Comparison of ENCODE assay signal across 12 mouse cellular contexts in the genomic region with DNA sequence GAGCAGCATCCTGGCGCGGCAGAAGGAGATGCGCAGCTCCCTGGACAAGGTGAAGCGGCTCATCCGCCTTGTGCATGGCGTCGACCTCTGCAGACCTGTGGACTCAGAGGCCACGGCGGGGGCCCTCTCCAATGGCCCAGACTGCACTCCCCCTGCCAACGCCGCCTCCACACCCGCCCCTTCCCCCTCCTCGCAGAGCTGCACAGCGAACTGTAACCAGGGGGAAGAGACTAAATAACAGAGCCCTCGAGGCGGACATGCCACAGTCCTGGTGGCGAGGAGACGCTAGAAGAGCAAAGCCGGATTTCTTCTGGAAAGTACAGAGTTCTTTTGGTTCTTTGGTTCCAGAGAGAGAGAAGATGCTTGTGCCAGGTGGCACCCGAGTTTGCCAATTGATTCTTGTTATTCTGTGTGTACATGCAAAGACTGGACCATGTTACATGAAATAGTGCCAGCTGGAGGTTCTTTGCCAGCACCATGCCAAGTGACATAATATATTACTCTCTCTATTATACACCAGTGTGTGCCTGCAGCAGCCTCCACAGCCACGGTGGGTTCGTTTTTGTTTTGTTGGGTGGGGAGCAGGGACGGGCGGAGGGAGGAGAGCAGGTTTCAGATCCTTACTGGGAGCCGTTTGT. TPM values are rescaled to one million over a fixed set of nuclear protein-coding genes. Genes with fewer than 3 reads are reported as not detected.
A peak's percentile ranks its signal among the peaks of the same experiment; 100 is the strongest.
DNase-seq lines count a peak whose midpoint lies in the region; ATAC-seq and TF ChIP-seq lines count a peak whose summit lies in the region.
"Had no signal": no experiment of that assay in that cellular context is flagged by ENCODE, and none has a peak within 500 bp of the region (broad histone marks: within the 10 kb centered on the region; RNA-seq: fewer than 3 reads in every experiment).

No protein-coding gene starts in this region.

- peaks cover 74% of the 10 kb centered on the region for H3K36me3 ChIP-seq in hindbrain, embryonic 13.5 days
- peaks cover 94% of the 10 kb centered on the region for H3K36me3 ChIP-seq in hindbrain, embryonic 10.5 days
- H3K36me3 ChIP-seq in liver, adult 2 months (ENCODE audit: control insufficient read depth, insufficient read depth, low read length): peaks cover 13% of the 10 kb centered on the region
- peaks cover 38% of the 10 kb centered on the region for H3K36me3 ChIP-seq in liver, postnatal 0 days (replicated peaks; ENCODE audit: insufficient read depth, low read length)
- peaks cover 12% of the 10 kb centered on the region; the same call in 1 of the 2 replicates for H3K36me3 ChIP-seq in intestine, embryonic 16.5 days (ENCODE audit: control insufficient read depth, insufficient read depth, low read length)

- no peak for ATAC-seq in hindbrain, embryonic 13.5 days (ENCODE audit: low FRiP score)
- no peak for ATAC-seq in liver, postnatal 0 days
- 0 out of 2 replicates have a peak, but pooled peaks have one; percentile 26 for ATAC-seq in intestine, embryonic 16.5 days
- ATAC-seq in megakaryocyte, adult 5-6 weeks (ENCODE audit: poor library complexity, severe bottlenecking): no peak

- H3K9me3 ChIP-seq in hindbrain, embryonic 13.5 days: no peaks in the 10 kb centered on the region
- H3K9me3 ChIP-seq in hindbrain, embryonic 10.5 days: no peaks in the 10 kb centered on the region
- H3K9me3 ChIP-seq in liver, postnatal 0 days (ENCODE audit: low read length): no peaks in the 10 kb centered on the region
- H3K9me3 ChIP-seq in intestine, embryonic 16.5 days (ENCODE audit: control insufficient read depth, low read length): no peaks in the 10 kb centered on the region
- H3K9me3 ChIP-seq: megakaryocyte, embryonic 14.5 days had no signal

- 62% methylated on average over 25 of the region's 25 CpGs for WGBS in hindbrain, embryonic 13.5 days
- WGBS in hindbrain, embryonic 10.5 days: 63% methylated on average over 25 of the region's 25 CpGs
- 74% methylated on average over 25 of the region's 25 CpGs for WGBS in liver, adult 2 months
- WGBS in liver, postnatal 0 days (ENCODE audit: insufficient replicate concordance): 78% methylated on average over 23 of the region's 25 CpGs
- 73% methylated on average over 24 of the region's 25 CpGs for WGBS in intestine, embryonic 16.5 days

- no peak for DNase-seq in hindbrain, embryonic 10.5 days (ENCODE audit: low spot score)
- DNase-seq in liver, adult 2 months (ENCODE audit: extremely low read depth, low read depth, low spot score): peak; percentile 60
- no peak for DNase-seq in liver, postnatal 0 days
- peak; percentile 66 to 69 for DNase-seq in cerebellum, postnatal 14 days
- DNase-seq in B cell, adult 2 months: no peak
- DNase-seq: gastrocnemius, postnatal 36 days; lung, adult 2 months; right cerebral cortex, adult 18-20 months had no signal

- no peak overlapping the region for H3K4me3 ChIP-seq in hindbrain, embryonic 13.5 days
- H3K4me3 ChIP-seq in hindbrain, embryonic 10.5 days: no peak overlapping the region
- H3K4me3 ChIP-seq in liver, adult 2 months (ENCODE audit: insufficient read depth, low read depth, low read length): no peak overlapping the region
- no peak overlapping the region for H3K4me3 ChIP-seq in liver, postnatal 0 days (ENCODE audit: low read depth, low read length)
- no peak overlapping the region for H3K4me3 ChIP-seq in intestine, embryonic 16.5 days (ENCODE audit: low read length)
- H3K4me3 ChIP-seq: megakaryocyte, embryonic 14.5 days had no signal

- no peak overlapping the region for H3K4me2 ChIP-seq in hindbrain, embryonic 13.5 days
- no peak overlapping the region for H3K4me2 ChIP-seq in liver, postnatal 0 days (ENCODE audit: low read depth, low read length)
- H3K4me2 ChIP-seq in intestine, embryonic 16.5 days (ENCODE audit: low read depth, low read length): no peak overlapping the region

- H3K27me3 ChIP-seq in hindbrain, embryonic 13.5 days: no peaks in the 10 kb centered on the region
- no peaks in the 10 kb centered on the region for H3K27me3 ChIP-seq in hindbrain, embryonic 10.5 days (ENCODE audit: insufficient read depth, poor library complexity, severe bottlenecking)
- no peaks in the 10 kb centered on the region for H3K27me3 ChIP-seq in liver, adult 2 months (ENCODE audit: control insufficient read depth, insufficient read depth, low read length)
- H3K27me3 ChIP-seq in liver, postnatal 0 days (ENCODE audit: insufficient read depth, low read length): no peaks in the 10 kb centered on the region
- H3K27me3 ChIP-seq in intestine, embryonic 16.5 days (replicated peaks; ENCODE audit: control insufficient read depth, insufficient read depth, low read length): no peaks in the 10 kb centered on the region
- H3K27me3 ChIP-seq: megakaryocyte, embryonic 14.5 days had no signal

- TF ChIP-seq CTCF in liver, adult 2 months (IDR thresholded peaks at IDR 0.05; ENCODE audit: low read depth, low read length): no peak
- no peak for TF ChIP-seq CTCF in liver, postnatal 0 days (IDR thresholded peaks at IDR 0.05; ENCODE audit: low read depth)

- peak overlapping the region; percentile 12 for H3K27ac ChIP-seq in hindbrain, embryonic 13.5 days
- H3K27ac ChIP-seq in hindbrain, embryonic 10.5 days: no peak overlapping the region
- no peak overlapping the region for H3K27ac ChIP-seq in liver, adult 2 months (replicated peaks; ENCODE audit: insufficient read depth, low read depth, low read length)
- no peak overlapping the region for H3K27ac ChIP-seq in liver, postnatal 0 days (ENCODE audit: low read depth)
- peak overlapping the region; percentile 41; the same call in 1 of the 2 replicates for H3K27ac ChIP-seq in intestine, embryonic 16.5 days (ENCODE audit: low read length)

- no peaks in the 10 kb centered on the region for H3K79me2 ChIP-seq in liver, adult 2 months (ENCODE audit: control insufficient read depth, insufficient read depth, low read length)

- TF ChIP-seq POLR2A in liver, adult 2 months (IDR thresholded peaks at IDR 0.05; ENCODE audit: extremely low read depth, insufficient read depth, low read length): no peak

- peaks cover 8% of the 10 kb centered on the region; the same call in 1 of the 2 replicates for H3K4me1 ChIP-seq in hindbrain, embryonic 13.5 days (replicated peaks)
- peaks cover 12% of the 10 kb centered on the region for H3K4me1 ChIP-seq in hindbrain, embryonic 10.5 days (replicated peaks)
- H3K4me1 ChIP-seq in liver, adult 2 months (ENCODE audit: control insufficient read depth, insufficient read depth, low read length): no peaks in the 10 kb centered on the region
- H3K4me1 ChIP-seq in liver, postnatal 0 days (ENCODE audit: insufficient read depth): no peaks in the 10 kb centered on the region
- H3K4me1 ChIP-seq in intestine, embryonic 16.5 days (ENCODE audit: control insufficient read depth, insufficient read depth, low read length): 0 out of 2 replicates have a peak, but pooled peaks cover 4% of the 10 kb centered on the region
- H3K4me1 ChIP-seq: megakaryocyte, embryonic 14.5 days had no signal

- peak overlapping the region; percentile 19; the same call in 1 of the 2 replicates for H3K9ac ChIP-seq in hindbrain, embryonic 13.5 days
- no peak overlapping the region for H3K9ac ChIP-seq in liver, adult 2 months (ENCODE audit: low read depth, low read length)
- H3K9ac ChIP-seq in liver, postnatal 0 days (replicated peaks): no peak overlapping the region
- H3K9ac ChIP-seq in intestine, embryonic 16.5 days (ENCODE audit: low read depth, low read length): no peak overlapping the region

- no peak for TF ChIP-seq EP300 in liver, postnatal 0 days (IDR thresholded peaks at IDR 0.05; ENCODE audit: low read depth)

RNA-seq across cellular contexts. Expression of a gene that starts 14.2 kb away (rescaled TPM):
- polyA plus RNA-seq in hindbrain, embryonic 13.5 days (2015; fragmentation: Nextera tagmentation; extraction: Ambion mirVana): 35.7 and 35.8 TPM in 2 replicates
- polyA plus RNA-seq in hindbrain, embryonic 10.5 days (2016; fragmentation: Nextera tagmentation; extraction: Ambion mirVana): 26.0 and 30.1 TPM in 2 replicates
- 95.5 and 97.7 TPM in 2 replicates for total RNA-seq in liver, adult 2 months (2014; rRNA removed)
- 164 and 196 TPM in 2 replicates for polyA plus RNA-seq in liver, adult 2 months (2012; rRNA removed)
- polyA plus RNA-seq in liver, postnatal 0 days (2015; fragmentation: Nextera tagmentation; extraction: Ambion mirVana): 90.6 and 95.6 TPM in 2 replicates
- 66.2 and 70.8 TPM in 2 replicates for polyA plus RNA-seq in intestine, embryonic 16.5 days (2015; fragmentation: Nextera tagmentation; extraction: Ambion mirVana)
- total RNA-seq in megakaryocyte, adult 5-6 weeks (2015): 13.8 and 18.1 TPM in 2 replicates
- 7.4 and 17.4 TPM in 2 replicates for total RNA-seq in megakaryocyte, adult 5-6 weeks (2017)

RNA-seq across cellular contexts. Expression of a gene that starts 14.4 kb away (rescaled TPM):
- polyA plus RNA-seq in hindbrain, embryonic 13.5 days (2015; fragmentation: Nextera tagmentation; extraction: Ambion mirVana): 1.6 and 2.4 TPM in 2 replicates
- polyA plus RNA-seq in hindbrain, embryonic 10.5 days (2016; fragmentation: Nextera tagmentation; extraction: Ambion mirVana): 7.8 and 12.5 TPM in 2 replicates
- total RNA-seq in liver, adult 2 months (2014; rRNA removed): 0.37 and 0.74 TPM in 2 replicates
- 0.88 and 1.7 TPM in 2 replicates for polyA plus RNA-seq in liver, adult 2 months (2012; rRNA removed)
- polyA plus RNA-seq in liver, postnatal 0 days (2015; fragmentation: Nextera tagmentation; extraction: Ambion mirVana): 2.7 and 3.5 TPM in 2 replicates
- 11.8 and 12.3 TPM in 2 replicates for polyA plus RNA-seq in intestine, embryonic 16.5 days (2015; fragmentation: Nextera tagmentation; extraction: Ambion mirVana)
- not detected in 2 replicates for total RNA-seq in megakaryocyte, adult 5-6 weeks (2015)
- not detected in 2 replicates for total RNA-seq in megakaryocyte, adult 5-6 weeks (2017)

RNA-seq across cellular contexts. Expression of a gene that starts 22.0 kb away (rescaled TPM):
- 6.3 and 6.9 TPM in 2 replicates for polyA plus RNA-seq in hindbrain, embryonic 13.5 days (2015; fragmentation: Nextera tagmentation; extraction: Ambion mirVana)
- 3.3 and 4.3 TPM in 2 replicates for polyA plus RNA-seq in hindbrain, embryonic 10.5 days (2016; fragmentation: Nextera tagmentation; extraction: Ambion mirVana)
- 1.3 and 2.0 TPM in 2 replicates for total RNA-seq in liver, adult 2 months (2014; rRNA removed)
- polyA plus RNA-seq in liver, adult 2 months (2012; rRNA removed): 3.3 and 5.6 TPM in 2 replicates
- polyA plus RNA-seq in liver, postnatal 0 days (2015; fragmentation: Nextera tagmentation; extraction: Ambion mirVana): 1.9 and 2.1 TPM in 2 replicates
- polyA plus RNA-seq in intestine, embryonic 16.5 days (2015; fragmentation: Nextera tagmentation; extraction: Ambion mirVana): 5.0 and 5.6 TPM in 2 replicates
- total RNA-seq in megakaryocyte, adult 5-6 weeks (2015): 2.6 and 3.5 TPM in 2 replicates
- 1.5 and 3.1 TPM in 2 replicates for total RNA-seq in megakaryocyte, adult 5-6 weeks (2017)

RNA-seq across cellular contexts. Expression of a gene that starts 40.8 kb away (rescaled TPM):
- 111 and 112 TPM in 2 replicates for polyA plus RNA-seq in hindbrain, embryonic 13.5 days (2015; fragmentation: Nextera tagmentation; extraction: Ambion mirVana)
- 55.0 and 75.5 TPM in 2 replicates for polyA plus RNA-seq in hindbrain, embryonic 10.5 days (2016; fragmentation: Nextera tagmentation; extraction: Ambion mirVana)
- total RNA-seq in liver, adult 2 months (2014; rRNA removed): 0.65 and 1.0 TPM in 2 replicates
- polyA plus RNA-seq in liver, adult 2 months (2012; rRNA removed): 1.3 and 1.6 TPM in 2 replicates
- 2.6 and 2.8 TPM in 2 replicates for polyA plus RNA-seq in liver, postnatal 0 days (2015; fragmentation: Nextera tagmentation; extraction: Ambion mirVana)
- 10.6 and 11.2 TPM in 2 replicates for polyA plus RNA-seq in intestine, embryonic 16.5 days (2015; fragmentation: Nextera tagmentation; extraction: Ambion mirVana)
- total RNA-seq in megakaryocyte, adult 5-6 weeks (2015): not detected in 2 replicates
- total RNA-seq in megakaryocyte, adult 5-6 weeks (2017): 0.04 TPM in 1 of 2 replicates, not detected in the other

Comparison
In these comparisons a context has a peak if more than half of its experiments do, and no peak if none do; other contexts are left out.
1. H3K27ac ChIP-seq: peak in hindbrain, embryonic 13.5 days (single experiment) and intestine, embryonic 16.5 days (single experiment); none in hindbrain, embryonic 10.5 days (single experiment), liver, adult 2 months (single experiment) and liver, postnatal 0 days (single experiment).
2. DNase-seq: peak in liver, adult 2 months (single experiment) and cerebellum, postnatal 14 days (2 of 2); none in hindbrain, embryonic 10.5 days (single experiment), liver, postnatal 0 days (single experiment) and B cell, adult 2 months (0 of 2).